Mouse (Mus musculus): Measurements from ENCODE around the gene Med15.

DNA sequence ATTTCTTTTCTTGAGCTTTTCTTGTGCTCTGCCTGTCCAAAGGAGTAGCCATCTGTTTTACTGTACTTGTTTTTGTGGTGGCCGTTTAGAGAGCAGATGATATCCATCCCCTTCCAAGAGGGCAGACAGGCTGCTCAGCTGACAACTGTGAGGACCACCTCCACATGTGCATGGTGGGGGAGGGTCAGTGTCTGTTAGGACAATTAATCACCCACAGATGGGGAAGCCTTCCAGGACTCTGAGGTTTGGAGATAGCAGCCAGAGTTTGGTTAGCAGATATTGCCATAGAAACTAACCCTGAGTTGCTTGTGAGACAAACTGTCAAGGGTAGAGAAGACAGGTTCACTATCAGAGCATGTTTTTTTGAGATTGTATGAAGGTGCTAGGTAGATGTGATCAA, 28.4 kb upstream of the Med15 start:
- TF ChIP-seq CTCF (IDR thresholded peaks at IDR 0.05; ENCODE audit: extremely low read depth, insufficient read length, insufficient replicate concordance, low read depth, low read length) (no peak), POLR2A (IDR thresholded peaks at IDR 0.05; ENCODE audit: low read depth, low read length) (no peak)
